Mouse (Mus musculus) heart, postnatal 0 days (tissue): ENCODE data around the gene Oser1.
A peak's percentile ranks its signal among the peaks of the same experiment; 100 is the strongest.

Experiments
- CTCF ChIP-seq: IDR thresholded peaks from 2 replicates; pipeline ENCODE4 v1.5.1; 2016; ENCODE audit warnings: antibody characterized with exemption, control low read depth, low read depth
- EP300 ChIP-seq: IDR thresholded peaks from 2 replicates; pipeline ENCODE4 v1.6.1; 2016; ENCODE audit warnings: antibody characterized with exemption, low read depth

DNA sequence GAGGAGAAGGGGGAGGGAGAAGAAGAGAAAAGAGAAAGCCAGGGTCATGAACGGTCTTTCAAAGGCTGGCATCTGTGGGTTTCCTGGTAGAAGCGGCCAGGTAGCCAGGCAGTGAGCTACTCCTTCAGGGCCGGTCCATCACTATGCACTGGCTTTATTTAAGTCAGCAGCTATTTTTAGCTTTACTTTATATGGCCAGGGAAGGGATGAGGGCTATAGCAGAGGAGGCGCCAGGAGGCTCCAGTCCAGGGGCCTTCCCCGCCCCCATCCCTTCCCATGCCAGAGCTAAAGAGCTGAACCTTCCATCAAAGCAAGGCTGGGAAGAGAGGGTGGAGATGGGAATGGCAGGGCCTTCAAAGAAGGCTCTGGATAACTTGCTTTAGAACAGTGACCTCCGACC is 32.1 kb downstream of the Oser1 start:
- no peak for TF ChIP-seq CTCF
- peak; percentile 81 for TF ChIP-seq EP300
